Mouse (Mus musculus): Measurements from ENCODE around the gene Neurl3. TPM values are rescaled to one million over a fixed set of nuclear protein-coding genes. Genes with fewer than 3 reads are reported as not detected.

Neurl3 gene
- polyA plus RNA-seq, 1 experiment from 2014 or later, result 0.33 TPM

DNA sequence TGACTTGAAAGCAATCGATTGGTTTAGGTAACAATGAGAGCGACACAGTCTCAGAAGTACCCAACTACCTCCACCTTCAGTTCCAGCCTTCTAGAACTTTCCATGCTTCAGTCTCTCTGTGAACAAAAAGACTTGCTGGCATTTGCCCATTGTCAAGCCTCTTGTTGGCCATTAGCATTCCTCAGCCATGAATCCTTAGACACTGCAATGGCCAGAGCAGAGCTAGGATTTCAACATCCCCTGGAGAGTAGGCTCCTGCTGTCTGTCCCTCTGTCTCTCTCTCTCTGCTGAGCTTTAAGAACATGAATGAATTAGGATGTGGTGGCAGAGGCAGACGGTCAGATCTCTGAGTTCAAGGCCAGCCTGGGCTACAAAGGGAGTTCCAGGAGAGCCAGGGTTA lies 6.5 kb upstream of the Neurl3 start:
- ATAC-seq (ENCODE audit: low FRiP score), result no peak

DNA sequence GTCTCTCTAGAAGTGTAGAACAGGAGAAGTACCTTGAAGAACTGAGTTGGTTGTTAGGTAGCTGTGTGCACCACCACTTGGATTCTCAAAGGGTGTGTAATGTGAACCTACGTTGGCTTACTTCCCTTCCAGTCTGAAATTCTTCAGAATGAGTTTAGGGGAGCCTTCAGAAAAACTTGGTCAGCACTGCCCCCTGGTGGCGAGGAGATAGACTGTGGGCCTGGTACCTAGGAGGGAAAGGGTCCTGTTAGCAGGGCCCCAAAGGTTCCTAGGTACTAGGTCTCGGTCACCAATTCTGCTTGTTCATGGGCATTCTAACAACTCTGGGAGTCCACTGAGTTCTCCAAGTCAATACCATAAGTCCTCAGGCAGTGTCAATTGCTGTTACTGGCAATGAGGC lies 4.7 kb upstream of the Neurl3 start:
- Histone ChIP-seq H3K27ac (ENCODE audit: low read depth, low read length) (no peak overlapping the region), H3K9ac (ENCODE audit: low read length) (no peak overlapping the region), H3K4me1 (ENCODE audit: control insufficient read depth, insufficient read depth, low read length) (no peaks in the 10 kb centered on the region; the same call in 1 of the 2 replicates), H3K9me3 (ENCODE audit: control insufficient read depth, low read length) (no peaks in the 10 kb centered on the region), H3K27me3 (ENCODE audit: control insufficient read depth, insufficient read depth, low read length) (no peaks in the 10 kb centered on the region), H3K4me3 (ENCODE audit: low read depth, low read length) (no peak overlapping the region), H3K36me3 (ENCODE audit: control insufficient read depth, insufficient read depth, low read length) (no peaks in the 10 kb centered on the region), H3K4me2 (no peak overlapping the region)
- ATAC-seq (ENCODE audit: low FRiP score) (no peak), DNase-seq (ENCODE audit: low spot score, missing footprints) (peak; percentile 94)
- 28% methylated on average over 3 of the region's 3 CpGs for WGBS

More for the DNA sequence above, 6.5 kb upstream of the Neurl3 start:
- Histone ChIP-seq H3K4me1 (ENCODE audit: control insufficient read depth, insufficient read depth, low read length) (no peaks in the 10 kb centered on the region), H3K27ac (ENCODE audit: low read depth, low read length) (no peak overlapping the region), H3K9me3 (ENCODE audit: control insufficient read depth, low read length) (no peaks in the 10 kb centered on the region), H3K4me2 (no peak overlapping the region), H3K36me3 (ENCODE audit: control insufficient read depth, insufficient read depth, low read length) (no peaks in the 10 kb centered on the region), H3K4me3 (ENCODE audit: low read depth, low read length) (no peak overlapping the region), H3K9ac (ENCODE audit: low read length) (no peak overlapping the region), H3K27me3 (ENCODE audit: control insufficient read depth, insufficient read depth, low read length) (no peaks in the 10 kb centered on the region)
- 89% methylated on average over 3 of the region's 3 CpGs for WGBS
- DNase-seq (ENCODE audit: low spot score, missing footprints), result no peak

GRCm38 (mm10) chr1:36277267-36278060 lies 3.0 kb upstream of the Neurl3 start:
- no peak overlapping the region for H3K4me3 ChIP-seq (ENCODE audit: low read depth, low read length)
- no peak overlapping the region for H3K27ac ChIP-seq (ENCODE audit: low read depth, low read length)
- no peak overlapping the region for H3K9ac ChIP-seq (ENCODE audit: low read length)
- H3K4me1 ChIP-seq (ENCODE audit: control insufficient read depth, insufficient read depth, low read length), result no peaks in the 10 kb centered on the region; the same call in 1 of the 2 replicates
- ATAC-seq (ENCODE audit: low FRiP score) (peak; percentile 60), DNase-seq (ENCODE audit: low spot score, missing footprints) (peak; percentile 98)
- H3K9me3 ChIP-seq (ENCODE audit: control insufficient read depth, low read length), result no peaks in the 10 kb centered on the region
- WGBS, result 18% methylated on average over 7 of the region's 7 CpGs
- H3K27me3 ChIP-seq (ENCODE audit: control insufficient read depth, insufficient read depth, low read length), result no peaks in the 10 kb centered on the region
- no peaks in the 10 kb centered on the region for H3K36me3 ChIP-seq (ENCODE audit: control insufficient read depth, insufficient read depth, low read length)
- H3K4me2 ChIP-seq, result no peak overlapping the region

DNA sequence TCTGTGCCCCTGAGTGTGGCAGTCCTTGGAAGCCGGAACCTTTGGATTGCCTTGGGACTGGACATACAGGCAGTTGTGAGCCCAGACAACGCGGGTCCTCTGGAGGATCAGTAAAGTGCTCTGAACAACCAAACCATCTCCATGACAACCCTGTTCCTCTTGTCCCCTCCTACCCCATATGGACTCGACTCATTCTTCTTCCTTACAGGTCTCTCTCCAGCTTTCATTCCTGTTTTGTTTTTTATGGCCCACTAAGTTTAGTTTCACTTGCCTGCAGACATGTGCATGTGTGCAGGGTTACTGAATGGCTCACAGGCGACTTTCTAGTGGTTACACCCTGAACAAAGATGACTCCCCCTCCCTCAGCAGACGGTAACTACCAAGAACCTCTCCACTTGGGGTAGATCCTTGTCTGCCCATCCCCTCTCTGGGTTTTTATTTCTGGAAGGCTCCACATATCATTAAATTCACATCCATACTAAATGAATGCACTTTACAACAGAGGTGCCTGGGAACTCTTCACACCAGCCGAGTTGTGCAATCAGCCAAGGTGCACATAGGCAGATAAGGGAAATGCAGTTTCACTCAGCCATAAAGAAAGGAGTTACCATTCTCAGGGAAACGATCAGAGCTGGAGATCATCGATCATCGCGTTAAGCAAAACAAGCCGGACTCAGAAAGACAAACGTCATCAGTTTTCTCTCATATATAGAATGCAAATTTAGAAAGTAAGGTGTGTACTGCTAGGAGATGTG lies 1.3 kb upstream of the Neurl3 start:
- Histone ChIP-seq H3K9me3 (ENCODE audit: control insufficient read depth, low read length) (no peaks in the 10 kb centered on the region), H3K27me3 (ENCODE audit: control insufficient read depth, insufficient read depth, low read length) (no peaks in the 10 kb centered on the region), H3K4me3 (ENCODE audit: low read depth, low read length) (no peak overlapping the region), H3K4me1 (ENCODE audit: control insufficient read depth, insufficient read depth, low read length) (no peaks in the 10 kb centered on the region; the same call in 1 of the 2 replicates), H3K27ac (ENCODE audit: low read depth, low read length) (no peak overlapping the region), H3K36me3 (ENCODE audit: control insufficient read depth, insufficient read depth, low read length) (no peaks in the 10 kb centered on the region), H3K9ac (ENCODE audit: low read length) (no peak overlapping the region), H3K4me2 (no peak overlapping the region)
- ATAC-seq (ENCODE audit: low FRiP score) (no peak), DNase-seq (ENCODE audit: low spot score, missing footprints) (no peak)
- WGBS, result 66% methylated on average over 13 of the region's 13 CpGs

DNA sequence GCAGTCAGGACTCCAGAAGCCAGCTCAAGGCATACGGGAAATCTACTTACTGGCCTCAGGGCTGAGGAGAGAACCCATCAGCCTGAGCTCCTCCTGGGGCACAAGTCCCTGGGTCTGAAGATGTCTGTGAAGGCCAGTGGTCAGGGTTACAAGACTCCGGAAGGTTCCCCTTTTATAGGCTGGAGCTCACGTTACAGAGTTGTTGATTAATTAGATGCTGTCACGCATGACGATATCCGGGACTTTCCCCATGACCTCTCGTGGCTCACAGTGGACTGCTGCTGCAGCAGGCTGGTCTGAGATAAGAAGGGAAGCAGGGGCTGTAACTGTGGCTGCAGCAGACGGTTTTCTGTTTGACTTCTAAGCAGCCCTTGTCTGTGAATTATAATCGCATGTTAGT lies 1.2 kb downstream of the Neurl3 start:
- WGBS, result 56% methylated on average over 9 of the region's 9 CpGs
- DNase-seq (ENCODE audit: low spot score, missing footprints) (no peak), ATAC-seq (ENCODE audit: low FRiP score) (no peak)
- Histone ChIP-seq H3K27me3 (ENCODE audit: control insufficient read depth, insufficient read depth, low read length) (peaks cover 7% of the 10 kb centered on the region), H3K4me1 (ENCODE audit: control insufficient read depth, insufficient read depth, low read length) (no peaks in the 10 kb centered on the region; the same call in 1 of the 2 replicates), H3K36me3 (ENCODE audit: control insufficient read depth, insufficient read depth, low read length) (no peaks in the 10 kb centered on the region), H3K4me2 (no peak overlapping the region), H3K9ac (ENCODE audit: low read length) (no peak overlapping the region), H3K9me3 (ENCODE audit: control insufficient read depth, low read length) (no peaks in the 10 kb centered on the region), H3K27ac (ENCODE audit: low read depth, low read length) (no peak overlapping the region), H3K4me3 (ENCODE audit: low read depth, low read length) (no peak overlapping the region)

DNA sequence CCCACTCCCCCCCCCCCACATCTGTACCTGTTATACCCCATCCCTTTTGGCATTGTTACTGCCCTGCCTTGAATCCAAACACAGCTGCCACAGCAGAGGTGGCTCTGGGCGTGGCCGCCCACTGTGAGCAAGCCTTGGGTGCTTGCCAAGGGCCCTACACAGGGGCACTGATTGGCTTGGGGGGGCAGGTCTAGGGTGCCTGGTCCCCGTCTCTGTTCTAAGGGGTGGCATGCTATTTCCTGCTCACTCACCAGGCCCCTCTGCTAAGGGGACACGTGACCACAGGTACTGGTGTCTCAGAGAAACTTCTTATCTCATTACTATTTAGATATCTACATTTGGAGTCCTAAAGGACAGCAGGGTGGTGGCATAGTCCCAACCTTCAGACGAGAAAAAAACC lies 1.9 kb downstream of the Neurl3 start:
- Histone ChIP-seq H3K4me3 (ENCODE audit: low read depth, low read length) (no peak overlapping the region), H3K27me3 (ENCODE audit: control insufficient read depth, insufficient read depth, low read length) (peaks cover 7% of the 10 kb centered on the region), H3K9me3 (ENCODE audit: control insufficient read depth, low read length) (no peaks in the 10 kb centered on the region), H3K4me1 (ENCODE audit: control insufficient read depth, insufficient read depth, low read length) (no peaks in the 10 kb centered on the region; the same call in 1 of the 2 replicates), H3K36me3 (ENCODE audit: control insufficient read depth, insufficient read depth, low read length) (no peaks in the 10 kb centered on the region), H3K9ac (ENCODE audit: low read length) (no peak overlapping the region), H3K27ac (ENCODE audit: low read depth, low read length) (no peak overlapping the region), H3K4me2 (no peak overlapping the region)
- ATAC-seq (ENCODE audit: low FRiP score), result no peak
- DNase-seq (ENCODE audit: low spot score, missing footprints), result no peak
- WGBS, result 80% methylated on average over 5 of the region's 5 CpGs

- Histone ChIP-seq H3K4me1 (ENCODE audit: control insufficient read depth, insufficient read depth, low read length) (no peaks in the 10 kb centered on the region; the same call in 1 of the 2 replicates), H3K4me2 (no peak overlapping the region), H3K4me3 (ENCODE audit: low read depth, low read length) (no peak overlapping the region), H3K36me3 (ENCODE audit: control insufficient read depth, insufficient read depth, low read length) (no peaks in the 10 kb centered on the region), H3K9me3 (ENCODE audit: control insufficient read depth, low read length) (no peaks in the 10 kb centered on the region), H3K9ac (ENCODE audit: low read length) (no peak overlapping the region), H3K27me3 (ENCODE audit: control insufficient read depth, insufficient read depth, low read length) (peaks cover 7% of the 10 kb centered on the region), H3K27ac (ENCODE audit: low read depth, low read length) (no peak overlapping the region)
- DNase-seq (ENCODE audit: low spot score, missing footprints) (peak; percentile 53), ATAC-seq (ENCODE audit: low FRiP score) (no peak)
- 83% methylated on average over 8 of the region's 8 CpGs for WGBS
Measured at GRCm38 (mm10) chr1:36271516-36272230, 2.8 kb downstream of the Neurl3 start.

- DNase-seq (ENCODE audit: low spot score, missing footprints), result no peak
- WGBS, result 59% methylated on average over 3 of the region's 3 CpGs
Measured at GRCm38 (mm10) chr1:36270666-36271065, 3.8 kb downstream of the Neurl3 start.

More at GRCm38 (mm10) chr1:36270666-36271065, 3.8 kb downstream of the Neurl3 start:
- ATAC-seq (ENCODE audit: low FRiP score), result no peak
- H3K4me3 ChIP-seq (ENCODE audit: low read depth, low read length), result no peak overlapping the region
- peaks cover 7% of the 10 kb centered on the region for H3K27me3 ChIP-seq (ENCODE audit: control insufficient read depth, insufficient read depth, low read length)
- H3K4me2 ChIP-seq, result no peak overlapping the region
- H3K4me1 ChIP-seq (ENCODE audit: control insufficient read depth, insufficient read depth, low read length), result no peaks in the 10 kb centered on the region; the same call in 1 of the 2 replicates
- no peak overlapping the region for H3K27ac ChIP-seq (ENCODE audit: low read depth, low read length)
- H3K9ac ChIP-seq (ENCODE audit: low read length), result no peak overlapping the region
- H3K9me3 ChIP-seq (ENCODE audit: control insufficient read depth, low read length), result no peaks in the 10 kb centered on the region
- no peaks in the 10 kb centered on the region for H3K36me3 ChIP-seq (ENCODE audit: control insufficient read depth, insufficient read depth, low read length)

Data from midbrain, embryonic 11.5 days (tissue).